Mouse (Mus musculus): ENCODE data around the gene Pitpnm2. TPM values are rescaled to one million over a fixed set of nuclear protein-coding genes. Genes with fewer than 3 reads are reported as not detected.

Gene Pitpnm2
- polyA plus RNA-seq, 1 experiment: 4.0 TPM

DNA sequence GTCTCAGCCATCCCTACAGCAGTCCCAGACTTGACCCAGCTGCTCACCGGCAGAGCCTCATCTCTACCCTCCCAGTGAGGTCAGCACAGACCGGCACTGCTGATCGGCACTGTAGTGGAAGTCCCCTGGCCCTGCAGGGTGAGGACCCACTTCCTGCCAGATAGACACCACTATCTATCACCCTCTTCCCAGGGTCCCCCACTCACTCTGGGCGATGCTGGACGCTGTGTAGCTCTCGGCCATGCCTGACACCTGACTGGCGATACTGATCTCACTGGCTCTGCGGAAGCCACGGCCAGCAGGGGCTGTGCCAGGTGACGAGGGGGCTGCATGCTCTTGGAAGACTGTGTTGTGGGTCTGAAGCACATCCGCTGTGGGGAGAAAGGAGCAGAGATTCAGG, 124.5 kb downstream of the Pitpnm2 start:
- H3K36me3 ChIP-seq (ENCODE audit: control insufficient read depth, insufficient read depth): no peaks in the 10 kb centered on the region

DNA sequence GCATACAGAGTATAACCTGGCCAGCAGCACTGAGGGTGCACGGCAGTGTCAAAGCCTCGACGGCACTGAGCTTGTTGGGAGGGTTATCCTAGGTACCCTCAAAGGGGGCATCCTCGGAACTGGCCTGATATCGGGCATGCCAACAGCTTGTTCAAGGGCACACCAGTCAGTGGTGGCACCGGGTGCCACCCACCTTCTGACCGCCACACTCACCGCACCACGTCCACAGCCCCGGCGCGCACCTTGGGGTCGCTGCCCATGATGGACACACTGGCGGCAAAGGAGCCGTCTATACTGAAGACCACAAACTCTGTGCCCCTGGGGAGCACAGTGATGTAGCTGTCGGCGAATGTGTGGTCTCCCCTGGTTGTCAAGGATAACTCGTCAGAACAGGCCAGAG, 127.2 kb downstream of the Pitpnm2 start:
- TF ChIP-seq MYOG (IDR thresholded peaks at IDR 0.05; ENCODE audit: control insufficient read depth, extremely low read depth, insufficient read length): no peak
- TF ChIP-seq CEBPB (IDR thresholded peaks at IDR 0.05; ENCODE audit: low read depth): no peak
- TF ChIP-seq FOSL1 (IDR thresholded peaks at IDR 0.05; ENCODE audit: insufficient read depth, low read length, poor library complexity, severe bottlenecking): no peak
- no peak for TF ChIP-seq CTCF (IDR thresholded peaks at IDR 0.05; ENCODE audit: control insufficient read depth, insufficient read depth, insufficient read length)
- TF ChIP-seq USF1 (IDR thresholded peaks at IDR 0.05; ENCODE audit: low read depth): no peak
- Histone ChIP-seq H3K4me3 (ENCODE audit: insufficient read depth, poor library complexity, severe bottlenecking) (no peak overlapping the region), H3K79me3 (ENCODE audit: low read depth) (no peaks in the 10 kb centered on the region), H3K36me3 (ENCODE audit: control insufficient read depth, insufficient read depth) (peaks cover 9% of the 10 kb centered on the region), H3ac (ENCODE audit: control insufficient read depth, insufficient read length, low read depth) (no peak overlapping the region), H3K27me3 (ENCODE audit: control insufficient read depth, insufficient read depth, insufficient read length) (no peaks in the 10 kb centered on the region), H3K79me2 (ENCODE audit: control insufficient read depth, insufficient read depth) (peaks cover 12% of the 10 kb centered on the region)

More for the DNA sequence above, 124.5 kb downstream of the Pitpnm2 start:
- Histone ChIP-seq H3ac (ENCODE audit: control insufficient read depth, insufficient read length, low read depth) (no peak overlapping the region), H3K27me3 (ENCODE audit: control insufficient read depth, insufficient read depth, insufficient read length) (no peaks in the 10 kb centered on the region), H3K79me3 (ENCODE audit: low read depth) (no peaks in the 10 kb centered on the region), H3K4me3 (ENCODE audit: insufficient read depth, poor library complexity, severe bottlenecking) (no peak overlapping the region), H3K79me2 (ENCODE audit: control insufficient read depth, insufficient read depth) (no peaks in the 10 kb centered on the region)
- TF ChIP-seq CEBPB (IDR thresholded peaks at IDR 0.05; ENCODE audit: low read depth): no peak
- TF ChIP-seq FOSL1 (IDR thresholded peaks at IDR 0.05; ENCODE audit: insufficient read depth, low read length, poor library complexity, severe bottlenecking): no peak
- no peak for TF ChIP-seq MYOD1 (IDR thresholded peaks at IDR 0.05; ENCODE audit: control insufficient read depth, insufficient read length, low read depth)
- TF ChIP-seq MYOG (IDR thresholded peaks at IDR 0.05; ENCODE audit: control insufficient read depth, extremely low read depth, insufficient read length): no peak
- TF ChIP-seq USF1 (IDR thresholded peaks at IDR 0.05; ENCODE audit: low read depth): no peak
- no peak for TF ChIP-seq CTCF (IDR thresholded peaks at IDR 0.05; ENCODE audit: control insufficient read depth, insufficient read depth, insufficient read length)
- TF ChIP-seq MAX (IDR thresholded peaks at IDR 0.05): no peak

GRCm38 (mm10) chr5:124119204-124119603, 130.4 kb downstream of the Pitpnm2 start:
- Histone ChIP-seq H3K4me3 (ENCODE audit: insufficient read depth, poor library complexity, severe bottlenecking) (no peak overlapping the region), H3ac (ENCODE audit: control insufficient read depth, insufficient read length, low read depth) (no peak overlapping the region), H3K79me2 (ENCODE audit: control insufficient read depth, insufficient read depth) (peaks cover 27% of the 10 kb centered on the region), H3K36me3 (ENCODE audit: control insufficient read depth, insufficient read depth) (peaks cover 12% of the 10 kb centered on the region), H3K27me3 (ENCODE audit: control insufficient read depth, insufficient read depth, insufficient read length) (no peaks in the 10 kb centered on the region), H3K79me3 (ENCODE audit: low read depth) (peaks cover 9% of the 10 kb centered on the region)
- TF ChIP-seq CTCF (IDR thresholded peaks at IDR 0.05; ENCODE audit: control insufficient read depth, insufficient read depth, insufficient read length) (no peak), MYOD1 (IDR thresholded peaks at IDR 0.05; ENCODE audit: control insufficient read depth, insufficient read length, low read depth) (no peak), MAX (IDR thresholded peaks at IDR 0.05) (no peak), FOSL1 (IDR thresholded peaks at IDR 0.05; ENCODE audit: insufficient read depth, low read length, poor library complexity, severe bottlenecking) (no peak), USF1 (IDR thresholded peaks at IDR 0.05; ENCODE audit: low read depth) (no peak), CEBPB (IDR thresholded peaks at IDR 0.05; ENCODE audit: low read depth) (no peak)

DNA sequence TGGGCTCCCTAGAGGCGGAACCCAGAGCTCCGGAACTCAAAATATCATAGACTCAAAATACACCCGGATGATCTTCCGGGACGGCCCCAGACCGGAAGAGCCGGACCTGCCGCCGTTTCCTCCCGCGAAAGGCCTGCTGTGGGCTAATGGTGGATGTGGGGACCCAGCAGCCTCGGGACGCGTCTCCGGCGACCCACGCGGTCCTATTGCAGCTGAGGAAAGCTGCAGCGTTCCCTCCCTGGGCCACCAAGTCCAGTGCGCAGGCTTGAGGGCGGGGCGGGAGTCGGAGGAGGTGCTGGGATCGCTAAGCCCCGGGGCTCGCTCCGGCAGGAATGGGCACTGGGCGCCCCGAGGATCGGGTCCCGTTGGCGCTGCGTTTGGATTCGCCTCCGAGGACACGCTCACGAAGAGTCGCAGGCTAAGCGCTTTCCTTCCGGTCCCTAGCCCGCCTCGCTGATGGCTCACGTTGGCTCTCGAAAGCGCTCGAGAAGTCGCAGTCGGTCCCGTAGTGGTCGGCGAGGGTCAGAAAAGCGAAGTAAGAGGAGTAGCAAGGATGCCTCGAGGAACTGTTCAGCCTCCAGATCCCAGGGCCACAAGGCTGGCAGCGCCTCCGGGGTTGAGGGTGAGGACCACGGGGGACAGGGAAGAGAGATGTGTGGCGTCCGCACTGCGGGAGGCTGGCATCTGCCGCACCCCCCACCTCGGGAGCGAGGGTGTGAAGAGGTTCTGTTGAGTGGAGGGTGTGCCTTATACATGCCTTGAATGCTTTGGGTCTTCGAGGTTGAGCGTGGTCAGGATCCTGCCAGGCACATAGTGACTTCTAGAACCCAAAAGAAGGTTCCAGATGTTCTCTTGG, 133.3 kb downstream of the Pitpnm2 start, which contains the start of gene Arl6ip4:
Gene Arl6ip4 (plus strand): TSS at position 100 of the 856 bp plus-strand sequence.
- Histone ChIP-seq H3K36me3 (ENCODE audit: control insufficient read depth, insufficient read depth) (peaks cover 12% of the 10 kb centered on the region), H3K4me3 (ENCODE audit: insufficient read depth, poor library complexity, severe bottlenecking) (peak within 1 kb of the TSS; percentile 84), H3K79me3 (ENCODE audit: low read depth) (peaks cover 10% of the 10 kb centered on the region), H3K79me2 (ENCODE audit: control insufficient read depth, insufficient read depth) (peaks cover 27% of the 10 kb centered on the region), H3ac (ENCODE audit: control insufficient read depth, insufficient read length, low read depth) (peak within 1 kb of the TSS; percentile 98), H3K27me3 (ENCODE audit: control insufficient read depth, insufficient read depth, insufficient read length) (no peaks in the 10 kb centered on the region)
- TF ChIP-seq MAX (IDR thresholded peaks at IDR 0.05) (peak; percentile 28), FOSL1 (IDR thresholded peaks at IDR 0.05; ENCODE audit: insufficient read depth, low read length, poor library complexity, severe bottlenecking) (no peak)

DNA sequence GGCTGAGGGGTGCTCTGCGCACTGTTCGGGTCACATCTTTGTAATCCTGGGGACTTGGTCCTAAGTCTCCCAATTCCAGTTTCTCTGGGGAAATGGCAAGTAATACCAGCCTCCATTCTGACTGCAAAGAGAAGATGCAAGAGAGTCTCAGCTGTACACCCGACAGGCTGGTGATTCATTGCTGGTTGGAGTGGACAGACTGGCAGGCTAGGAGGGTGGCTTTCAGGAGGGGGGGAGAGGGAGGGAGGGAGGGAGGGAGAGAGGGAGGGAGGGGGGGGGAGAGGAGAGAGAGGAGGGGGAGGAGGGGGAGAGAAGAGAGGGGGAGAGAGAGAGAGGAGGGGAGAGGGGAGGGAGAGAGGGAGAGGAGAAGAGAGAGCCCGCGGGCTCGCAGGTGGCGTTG, 134.0 kb downstream of the Pitpnm2 start:
- TF ChIP-seq CEBPB (IDR thresholded peaks at IDR 0.05; ENCODE audit: low read depth) (no peak), CTCF (IDR thresholded peaks at IDR 0.05; ENCODE audit: control insufficient read depth, insufficient read depth, insufficient read length) (no peak), USF1 (IDR thresholded peaks at IDR 0.05; ENCODE audit: low read depth) (no peak), MYOG (IDR thresholded peaks at IDR 0.05; ENCODE audit: control insufficient read depth, extremely low read depth, insufficient read length) (no peak), MYOD1 (IDR thresholded peaks at IDR 0.05; ENCODE audit: control insufficient read depth, insufficient read length, low read depth) (no peak), FOSL1 (IDR thresholded peaks at IDR 0.05; ENCODE audit: insufficient read depth, low read length, poor library complexity, severe bottlenecking) (no peak), MAX (IDR thresholded peaks at IDR 0.05) (no peak)

More for the DNA sequence above, 134.0 kb downstream of the Pitpnm2 start:
- H3ac ChIP-seq (ENCODE audit: control insufficient read depth, insufficient read length, low read depth): peak overlapping the region; percentile 59
- peaks cover 10% of the 10 kb centered on the region for H3K79me3 ChIP-seq (ENCODE audit: low read depth)
- peaks cover 27% of the 10 kb centered on the region for H3K79me2 ChIP-seq (ENCODE audit: control insufficient read depth, insufficient read depth)
- peak overlapping the region; percentile 84 for H3K4me3 ChIP-seq (ENCODE audit: insufficient read depth, poor library complexity, severe bottlenecking)
- no peaks in the 10 kb centered on the region for H3K27me3 ChIP-seq (ENCODE audit: control insufficient read depth, insufficient read depth, insufficient read length)
- H3K36me3 ChIP-seq (ENCODE audit: control insufficient read depth, insufficient read depth): peaks cover 12% of the 10 kb centered on the region
